Mouse (Mus musculus): ENCODE results near the gene Sh3rf1.

The Sh3rf1 gene

GRCm38 (mm10) chr8:61264881-61265280 is 41.2 kb downstream of the Sh3rf1 start:
- no peak for DNase-seq

- DNase-seq, result peak in 1 of 2 experiments; percentile 15
Measured at GRCm38 (mm10) chr8:61265390-61265789, 41.7 kb downstream of the Sh3rf1 start.

DNA sequence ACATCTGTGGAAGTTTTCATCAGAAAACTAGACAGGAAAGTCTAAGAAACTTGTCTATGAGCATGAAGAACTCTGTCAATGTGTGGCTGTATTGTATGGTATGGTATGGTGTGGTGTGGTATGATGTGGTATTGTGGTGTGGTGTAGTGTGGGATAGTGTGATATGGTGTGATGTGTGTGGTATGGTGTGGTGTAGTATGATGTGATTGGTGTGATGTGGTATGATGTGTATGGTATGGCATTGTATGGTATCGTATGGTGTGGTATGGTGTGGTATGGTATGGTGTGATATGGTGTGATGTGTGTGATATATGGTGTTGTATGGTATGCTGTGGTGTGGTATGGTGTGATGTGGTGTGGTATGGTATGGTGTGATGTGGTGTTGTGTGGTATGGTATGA is 43.4 kb downstream of the Sh3rf1 start:
- no peak for DNase-seq

- DNase-seq, result no peak
Measured at GRCm38 (mm10) chr8:61267692-61268091, 44.0 kb downstream of the Sh3rf1 start.

GRCm38 (mm10) chr8:61268233-61268916 is 44.7 kb downstream of the Sh3rf1 start:
- DNase-seq, result no peak

- no peak for DNase-seq
Measured at GRCm38 (mm10) chr8:61270016-61270415, 46.3 kb downstream of the Sh3rf1 start.

- DNase-seq, result no peak
Measured at GRCm38 (mm10) chr8:61270541-61270940, 46.9 kb downstream of the Sh3rf1 start.

DNA sequence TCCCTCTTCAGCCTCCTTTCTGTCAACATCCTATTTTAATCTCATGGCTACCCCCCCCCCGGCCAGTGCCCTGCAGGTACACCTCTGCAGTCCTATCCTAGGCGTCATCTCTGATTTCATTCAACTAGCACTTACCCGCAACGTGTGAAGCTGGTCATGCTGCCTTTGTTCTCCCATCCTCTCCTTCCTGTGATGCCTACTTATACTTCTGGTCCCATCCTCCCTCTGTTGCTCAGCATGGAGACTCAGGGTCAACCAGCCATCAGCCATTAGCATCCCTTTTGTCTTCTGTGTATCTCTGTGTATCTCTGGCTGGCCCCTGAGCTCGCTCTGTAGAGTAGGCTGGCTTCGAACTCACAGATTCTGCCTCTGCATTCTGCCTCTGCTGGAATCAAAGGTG is 47.3 kb downstream of the Sh3rf1 start:
- no peak for DNase-seq

DNA sequence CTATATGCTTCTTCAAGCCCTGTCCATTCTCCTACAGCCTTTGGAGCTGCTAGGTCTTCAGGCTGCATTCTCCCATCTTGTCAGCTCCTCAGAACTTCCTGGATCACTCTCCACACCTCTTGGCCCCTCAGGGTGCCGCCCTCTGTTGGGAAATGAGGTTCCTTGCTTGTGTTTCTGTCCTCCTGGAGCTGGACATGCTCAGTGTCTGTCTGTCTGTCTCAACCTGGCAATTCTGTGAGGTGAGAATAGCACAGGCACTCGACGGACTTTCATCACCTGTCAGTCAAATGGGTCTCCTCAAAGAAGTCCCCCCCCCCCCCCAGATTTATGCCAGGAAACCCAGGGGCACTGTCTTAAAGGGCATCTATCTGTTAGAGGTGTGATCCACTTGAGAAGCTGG is 49.2 kb downstream of the Sh3rf1 start:
- DNase-seq, result no peak

- DNase-seq, result no peak
Measured at GRCm38 (mm10) chr8:61273307-61274221, 49.9 kb downstream of the Sh3rf1 start.

GRCm38 (mm10) chr8:61274602-61275462 is 51.2 kb downstream of the Sh3rf1 start:
- DNase-seq, result peak in 1 of 2 experiments; percentile 13

DNA sequence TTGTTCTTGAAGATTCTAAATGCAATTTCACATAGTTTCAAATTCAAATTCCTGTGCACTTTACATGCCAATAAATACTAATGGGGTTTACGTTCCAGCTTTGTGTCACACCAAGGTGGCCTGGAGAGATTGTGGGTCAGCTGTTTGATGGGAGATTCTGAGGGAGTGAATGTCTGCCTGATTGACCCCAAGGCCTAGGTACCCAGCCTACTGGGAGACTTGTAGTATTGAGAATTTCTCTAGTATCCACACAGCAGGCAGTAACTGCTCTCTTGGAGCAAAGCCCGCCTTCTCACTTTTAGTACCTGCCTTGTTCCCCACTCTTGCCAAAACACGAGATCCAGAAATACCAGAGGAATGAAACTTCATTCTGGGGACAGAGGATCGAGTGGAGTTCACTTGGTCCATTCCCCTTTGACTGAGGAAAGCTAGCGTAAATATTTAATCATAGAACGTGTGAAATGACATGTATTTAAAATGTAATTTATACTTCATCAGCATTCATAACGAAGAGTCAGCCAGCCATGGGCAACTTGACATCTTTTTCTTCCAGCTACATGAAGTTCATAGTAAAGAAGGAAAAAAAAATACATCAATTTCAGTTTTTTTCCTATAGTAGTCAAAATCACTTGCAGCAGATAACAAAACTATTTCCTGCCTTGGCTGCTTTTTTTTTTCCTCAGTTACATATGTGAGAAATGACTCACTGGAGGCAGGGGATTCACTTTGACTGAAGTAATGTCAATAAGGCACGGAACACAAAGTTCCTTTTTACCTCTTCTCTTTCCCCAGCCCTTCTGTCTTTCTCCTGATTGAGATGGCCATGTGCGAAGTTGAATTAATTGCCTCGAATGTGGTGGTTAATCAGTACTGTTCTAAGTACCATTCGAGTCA is 52.0 kb downstream of the Sh3rf1 start:
- no peak for DNase-seq

GRCm38 (mm10) chr8:61276397-61276796 is 52.7 kb downstream of the Sh3rf1 start:
- DNase-seq, result no peak

DNA sequence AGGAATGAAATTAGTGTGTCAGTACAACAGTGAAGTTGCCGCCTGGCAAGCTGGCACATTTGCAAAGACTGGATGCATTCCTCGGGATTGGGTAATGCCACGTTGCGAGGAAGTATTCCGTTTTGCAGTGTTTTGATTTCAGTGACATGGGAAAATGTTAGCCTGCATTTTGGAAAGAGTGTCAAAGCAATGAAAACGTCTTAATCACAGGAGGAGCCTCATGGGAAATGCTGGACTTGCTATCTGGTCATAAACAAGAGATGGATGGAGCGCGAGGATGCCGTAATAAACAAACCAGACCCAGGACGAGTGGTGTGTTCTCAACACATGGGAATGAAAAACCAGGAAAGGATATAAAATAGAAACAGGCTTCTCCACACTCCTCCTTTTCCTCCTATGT is 55.4 kb downstream of the Sh3rf1 start:
- DNase-seq, result no peak

- DNase-seq, result no peak
Measured at GRCm38 (mm10) chr8:61282303-61283168, 58.9 kb downstream of the Sh3rf1 start.

GRCm38 (mm10) chr8:61283169-61284081 is 59.8 kb downstream of the Sh3rf1 start:
- peak; percentile 22 to 53 for DNase-seq

DNA sequence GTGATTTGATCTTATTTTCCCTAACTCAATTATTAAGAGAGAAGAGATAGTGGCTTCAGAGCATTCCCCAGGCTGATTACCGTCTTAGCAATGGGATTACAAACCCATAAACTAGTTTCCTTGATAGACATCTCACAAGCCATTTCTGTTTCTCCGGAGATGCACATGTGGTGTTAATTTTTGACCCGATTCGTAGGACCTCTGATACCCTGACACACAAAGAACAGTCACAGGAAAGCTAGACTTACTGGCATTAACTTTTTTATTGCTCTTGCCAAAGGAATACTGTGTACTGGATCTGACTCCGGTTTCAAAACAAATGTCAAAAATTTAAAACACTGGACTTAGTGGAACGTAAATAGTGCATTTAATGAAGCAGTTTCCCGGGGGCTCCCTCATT is 62.2 kb downstream of the Sh3rf1 start:
- DNase-seq, result no peak

GRCm38 (mm10) chr8:61286394-61286793 is 62.7 kb downstream of the Sh3rf1 start:
- no peak for DNase-seq

DNA sequence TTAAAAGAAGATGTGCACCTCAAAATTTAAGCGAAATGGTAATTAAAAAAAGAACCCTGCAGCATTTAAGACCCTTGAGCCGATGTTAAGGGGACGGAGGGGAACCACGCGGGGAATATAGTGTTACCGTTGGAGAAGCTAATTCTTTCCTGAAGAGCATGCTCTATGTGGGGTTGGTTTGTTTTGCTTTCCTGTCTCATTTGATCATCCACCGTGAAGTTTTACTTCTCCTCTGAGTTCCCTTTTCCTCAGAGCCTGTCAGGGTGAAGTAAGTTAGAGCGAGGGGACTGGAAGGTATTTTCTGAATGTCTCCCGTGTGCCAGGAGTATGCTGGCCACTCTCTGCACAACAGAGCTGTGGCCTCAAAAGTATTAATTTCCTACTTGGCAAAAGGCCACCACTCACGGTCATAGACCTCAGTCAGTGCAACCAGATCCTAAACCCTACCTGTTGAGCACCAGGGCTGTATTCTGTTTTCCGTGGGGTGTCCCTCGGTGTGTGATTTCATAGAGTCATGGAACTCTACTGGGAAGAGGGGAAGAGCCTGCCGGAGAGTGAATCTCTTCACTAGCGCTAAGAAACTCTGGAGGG is 63.2 kb downstream of the Sh3rf1 start:
- DNase-seq, result no peak

Data from cerebellum, postnatal 14 days (tissue).